Mouse (Mus musculus) left cerebral cortex, postnatal 4 days (tissue): ENCODE results near the gene P4ha2. TPM values are rescaled to one million over a fixed set of nuclear protein-coding genes. Genes with fewer than 3 reads are reported as not detected.

Experiments used
- DNase-seq: peaks from one replicate; pipeline ENCODE4 v3.0.0-alpha.2; 2022
- intact Hi-C: fragments of 180-260 bp; cut with DNase I; formaldehyde crosslinking; loops from one replicate; pipeline ENCODE4 v1.15.1; 2025
- total RNA-seq, 2 experiments: library from RNA; stranded (reverse); gene quantifications; 2 replicates each; pipeline ENCODE4 v1.2.3; 2021

The P4ha2 gene
- 10 to 100 TPM; 14.4 to 15.7 TPM for total RNA-seq

DNA sequence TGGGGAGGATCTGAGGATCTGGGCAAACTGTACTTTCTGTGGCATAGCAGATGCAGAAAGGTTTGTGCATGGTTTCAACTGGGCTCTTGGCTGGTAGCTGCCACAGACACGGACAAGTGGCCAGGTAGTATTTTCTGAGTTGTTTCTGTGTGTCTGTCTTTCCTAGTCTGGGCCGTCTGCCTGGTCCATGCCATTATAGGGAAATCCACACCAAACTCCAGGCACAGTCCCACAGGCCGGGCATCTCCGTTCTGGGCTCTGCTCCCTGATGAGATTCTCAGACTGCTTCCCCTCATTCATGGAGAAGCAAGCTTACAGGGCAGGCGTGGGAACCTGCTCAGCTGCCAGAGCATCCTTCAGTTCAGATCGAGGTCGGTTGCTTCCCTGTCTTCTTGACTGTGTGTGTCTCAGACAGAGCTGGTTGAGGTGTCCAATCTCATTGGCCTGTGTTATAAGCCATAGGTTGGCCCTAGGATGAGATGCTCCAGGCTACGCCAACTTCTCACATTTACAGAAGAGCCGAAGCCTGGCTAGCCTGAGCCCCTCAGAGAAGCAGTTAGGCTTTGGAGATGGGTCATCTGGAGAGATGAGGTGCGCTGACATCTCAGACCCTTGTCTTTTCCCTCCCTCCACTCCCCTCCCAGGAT lies at the start of gene P4ha2:
Gene P4ha2, plus strand, starts transcription at position 51 of the 647 bp plus-strand sequence.
- no peak for DNase-seq
- intact Hi-C loops = no loop called here

DNA sequence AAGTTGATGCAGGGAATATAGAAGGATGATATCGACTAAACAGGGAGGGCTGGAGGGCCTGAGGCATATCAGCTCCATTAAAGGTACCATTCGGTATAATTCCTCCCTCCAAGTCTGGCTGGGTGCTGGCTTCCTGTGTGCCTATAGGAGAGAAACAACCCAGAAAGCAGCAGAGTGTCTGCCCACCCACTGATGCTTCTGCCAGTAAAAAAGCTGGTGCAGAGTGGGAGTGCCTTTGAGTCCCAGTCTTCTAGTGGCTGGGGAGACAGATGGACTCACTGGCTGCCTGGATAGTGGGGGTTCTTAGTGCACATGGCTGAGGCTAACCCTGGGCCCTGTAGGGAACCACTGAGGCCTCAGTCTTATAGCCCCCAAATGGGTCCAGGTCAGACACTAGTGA lies 49.7 kb upstream of the P4ha2 start:
- intact Hi-C loops = loop anchor here (5.0 kb wide), 1 partner anchor 48 kb away; no protein-coding TSS in a partner anchor
- DNase-seq = no peak

DNA sequence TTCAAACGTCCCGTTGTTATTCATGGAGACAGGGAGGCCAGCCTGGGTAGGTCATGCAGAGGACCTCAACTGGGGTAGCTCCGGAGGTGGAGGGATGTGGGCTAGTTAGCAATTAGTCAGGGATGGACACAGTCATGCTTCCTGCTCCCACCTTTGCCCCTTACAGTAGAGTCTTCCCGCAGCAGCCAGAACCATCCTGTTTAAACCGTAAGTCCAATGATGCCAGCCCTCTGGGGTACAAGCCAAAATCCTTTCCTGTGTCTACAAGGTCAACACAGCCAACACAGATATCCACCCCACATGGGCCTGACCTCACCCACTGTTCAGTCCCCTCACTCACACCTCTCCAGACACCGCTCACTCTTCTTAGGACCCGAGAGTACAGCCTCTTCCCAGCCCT lies 48.7 kb upstream of the P4ha2 start:
- no peak for DNase-seq
- intact Hi-C loops = loop anchor here (5.0 kb wide), 1 partner anchor 49 kb away; no protein-coding TSS in a partner anchor

DNA sequence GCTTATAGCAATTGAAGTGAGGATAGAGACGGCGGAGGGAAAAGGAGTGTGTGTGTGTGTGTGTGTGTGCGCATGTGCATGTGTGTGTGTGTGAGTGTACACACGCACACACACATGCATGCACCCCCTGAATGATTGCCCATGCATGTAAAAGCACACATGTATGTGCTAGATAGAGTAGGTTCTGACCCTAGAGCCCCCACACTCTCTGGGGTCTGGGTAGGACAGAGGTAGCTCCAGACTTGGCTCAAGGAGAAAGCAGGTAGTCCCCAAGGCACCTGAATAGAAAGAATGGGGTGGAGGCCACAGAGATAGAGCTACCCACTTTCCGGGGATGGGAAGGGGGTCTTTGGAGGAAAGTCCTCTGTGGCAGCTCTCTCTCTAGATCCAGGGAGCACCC lies 47.8 kb upstream of the P4ha2 start:
- DNase-seq = no peak
- intact Hi-C loops = loop anchor here (5.0 kb wide), 1 partner anchor 50 kb away; no protein-coding TSS in a partner anchor

DNA sequence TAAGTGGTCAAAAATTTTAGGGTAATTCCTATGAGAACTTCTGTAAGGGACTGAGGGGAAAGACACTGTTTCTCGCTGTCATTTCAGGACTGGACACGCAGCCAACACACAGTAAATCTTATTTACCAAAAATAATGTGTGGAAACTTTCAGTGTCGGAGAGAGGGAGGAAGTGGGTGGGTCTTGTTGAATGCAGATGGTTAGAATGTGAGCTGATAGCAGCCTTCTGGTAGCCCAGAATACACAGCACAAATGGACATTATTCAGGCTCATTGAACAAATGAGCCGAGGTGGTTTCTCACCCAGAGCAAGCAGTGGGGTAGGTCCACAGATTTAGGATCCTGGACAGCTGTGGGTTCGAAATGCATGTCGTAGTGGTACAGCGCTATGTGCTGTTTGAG lies 46.8 kb upstream of the P4ha2 start:
- DNase-seq = no peak
- intact Hi-C loops = loop anchor here (5.0 kb wide), 1 partner anchor 51 kb away; no protein-coding TSS in a partner anchor

DNA sequence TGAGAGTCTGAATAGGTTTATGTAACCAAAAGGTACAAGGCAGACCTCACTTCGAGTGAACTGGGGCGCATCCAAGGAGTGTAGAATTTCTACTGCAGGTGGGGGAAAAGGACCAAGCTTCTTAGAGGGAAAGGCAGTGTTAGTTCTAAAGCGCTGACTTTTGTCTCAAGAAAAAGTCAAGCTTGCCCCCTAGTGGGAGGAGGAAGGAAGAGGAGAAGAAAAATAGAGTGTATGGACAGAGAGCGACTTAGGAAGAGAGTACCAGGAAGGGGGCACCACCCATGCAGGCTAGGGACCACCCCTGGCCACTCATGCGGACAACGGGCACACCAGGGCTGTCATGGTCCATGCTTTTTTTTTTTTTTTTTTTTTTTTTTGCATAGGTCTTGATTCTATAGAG lies 45.6 kb upstream of the P4ha2 start:
- intact Hi-C loops = loop anchor here (5.0 kb wide), 1 partner anchor 52 kb away; no protein-coding TSS in a partner anchor
- peak; percentile 35 for DNase-seq

DNA sequence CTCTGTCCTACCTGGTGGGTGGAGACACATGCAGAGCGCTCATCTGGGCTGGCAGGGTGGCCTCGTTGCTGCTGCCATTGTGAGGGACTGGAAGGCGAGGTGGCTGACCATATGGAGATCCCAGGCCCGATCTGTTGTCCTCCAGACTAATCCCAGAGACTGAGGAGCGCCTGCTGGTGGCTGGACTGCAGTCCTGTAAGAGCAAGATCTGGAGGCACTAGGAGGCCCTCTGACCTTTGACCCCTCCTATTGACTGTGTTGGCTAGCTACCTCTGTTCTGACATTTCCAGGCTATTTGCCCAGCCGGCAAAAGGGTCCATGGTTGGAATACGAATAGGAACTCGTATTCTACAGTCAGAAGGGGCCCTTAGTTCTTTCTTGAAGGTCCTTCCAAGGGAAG lies 43.8 kb upstream of the P4ha2 start:
- intact Hi-C loops = no loop called here
- DNase-seq = peak; percentile 66

DNA sequence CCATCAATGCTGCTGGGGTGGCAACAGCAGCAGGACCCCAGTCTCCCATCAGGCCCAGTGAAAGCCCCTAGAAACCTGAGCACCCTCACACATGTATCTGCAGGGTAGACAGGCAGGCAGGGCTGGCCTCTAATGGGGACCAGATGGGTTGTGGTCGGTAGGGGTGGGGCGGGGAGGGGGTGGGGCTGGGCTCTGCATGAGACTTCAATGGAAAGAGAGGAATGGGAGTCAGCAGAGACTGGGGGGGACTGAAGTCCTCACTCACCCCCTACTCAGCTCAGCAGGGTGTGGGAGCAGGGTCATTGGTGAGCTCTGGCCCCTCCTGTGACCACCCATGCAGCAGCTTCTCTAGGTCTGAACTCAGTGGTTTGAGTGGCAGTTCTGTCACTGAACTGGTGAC lies 42.5 kb upstream of the P4ha2 start:
- intact Hi-C loops = no loop called here
- DNase-seq = no peak

DNA sequence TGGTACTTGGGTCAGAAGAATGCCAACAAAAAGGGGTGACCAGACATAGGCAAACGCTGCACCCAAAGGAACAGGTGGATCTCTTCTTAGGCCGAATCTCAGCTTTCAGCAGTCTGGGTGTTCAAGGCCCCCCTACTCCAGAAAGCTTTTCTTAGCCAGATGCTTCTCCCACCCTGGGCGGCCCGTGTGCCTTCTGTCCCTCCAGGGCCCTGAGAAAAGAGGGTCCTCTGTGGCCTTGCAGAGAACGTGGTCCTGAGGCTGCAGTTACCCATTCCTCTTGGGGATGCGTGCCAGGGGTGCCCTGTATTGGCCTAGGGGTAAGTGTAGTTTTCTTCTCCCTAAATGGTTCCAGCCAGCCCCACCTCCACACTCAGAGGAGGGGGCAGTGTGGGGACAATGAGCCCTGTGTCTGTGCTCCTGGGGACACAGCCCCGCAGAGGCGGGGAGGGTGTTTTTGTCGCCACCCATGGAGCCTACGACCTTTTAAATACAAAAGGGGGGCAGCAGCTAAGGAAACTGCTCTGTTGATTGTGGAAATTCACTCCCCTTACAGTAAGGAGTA lies 41.8 kb upstream of the P4ha2 start:
- no peak for DNase-seq
- intact Hi-C loops = no loop called here

DNA sequence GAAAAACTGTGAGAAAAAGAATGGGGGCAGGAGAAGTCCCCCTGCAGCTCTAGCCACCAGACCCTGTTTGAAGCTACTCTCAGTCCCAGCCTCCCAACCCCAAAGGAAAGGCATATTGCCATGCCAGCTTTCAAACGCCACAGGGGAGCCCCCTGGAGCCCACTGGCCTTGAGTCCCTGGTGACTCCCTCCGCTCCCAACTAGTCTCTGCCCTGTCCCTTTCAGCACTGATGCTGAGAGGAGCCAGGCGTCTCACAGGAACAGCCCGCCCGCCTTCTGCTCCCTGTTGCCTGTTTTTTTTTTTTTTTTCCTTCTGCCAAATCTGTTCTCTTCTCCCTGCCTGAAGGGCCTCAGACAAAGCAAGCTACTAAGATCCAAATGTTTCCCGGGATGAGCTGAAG lies 41.3 kb upstream of the P4ha2 start:
- intact Hi-C loops = no loop called here
- peak; percentile 64 for DNase-seq

DNA sequence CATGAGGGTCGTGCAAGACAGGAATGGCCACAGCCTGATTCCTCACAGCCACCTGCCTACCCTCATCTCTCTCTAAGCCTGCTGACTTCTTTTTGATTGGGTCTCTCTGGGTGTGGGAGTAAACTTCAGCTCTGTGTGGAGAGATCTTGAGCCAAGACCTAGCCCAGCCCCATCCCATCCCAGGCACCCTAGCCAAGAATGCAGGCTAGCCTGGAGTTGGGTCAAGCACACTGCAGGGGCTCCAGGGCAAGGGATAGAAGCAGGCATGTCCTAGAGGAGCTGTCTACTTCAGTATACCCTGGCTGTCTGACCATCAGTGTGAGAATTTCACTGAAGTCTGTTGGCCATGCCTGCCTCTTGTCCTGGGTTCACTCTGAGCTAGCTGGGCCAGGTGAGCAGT lies 40.4 kb upstream of the P4ha2 start:
- no peak for DNase-seq
- intact Hi-C loops = no loop called here

DNA sequence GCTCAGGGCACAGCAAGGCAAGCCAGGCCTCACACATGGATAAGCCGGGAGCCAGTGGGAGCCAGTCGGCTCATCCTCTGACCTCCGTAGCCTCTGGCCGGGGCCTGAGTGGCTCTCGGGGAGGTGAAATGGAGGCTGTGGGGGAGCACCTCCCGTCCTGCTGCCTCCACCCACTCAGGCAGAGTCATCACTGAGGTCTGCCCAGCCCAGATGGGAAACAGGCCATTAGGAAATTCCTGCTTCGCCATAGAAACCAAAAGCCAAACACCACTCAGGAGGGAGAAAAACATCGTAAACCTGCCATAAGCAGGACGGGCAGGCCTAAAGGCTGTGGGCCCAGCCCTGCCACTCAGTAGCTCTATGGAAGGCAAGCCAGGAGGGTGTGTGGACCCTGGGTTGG lies 39.6 kb upstream of the P4ha2 start:
- DNase-seq = no peak
- intact Hi-C loops = loop anchor here (10.0 kb wide), 1 partner anchor 126 kb away; no protein-coding TSS in a partner anchor

DNA sequence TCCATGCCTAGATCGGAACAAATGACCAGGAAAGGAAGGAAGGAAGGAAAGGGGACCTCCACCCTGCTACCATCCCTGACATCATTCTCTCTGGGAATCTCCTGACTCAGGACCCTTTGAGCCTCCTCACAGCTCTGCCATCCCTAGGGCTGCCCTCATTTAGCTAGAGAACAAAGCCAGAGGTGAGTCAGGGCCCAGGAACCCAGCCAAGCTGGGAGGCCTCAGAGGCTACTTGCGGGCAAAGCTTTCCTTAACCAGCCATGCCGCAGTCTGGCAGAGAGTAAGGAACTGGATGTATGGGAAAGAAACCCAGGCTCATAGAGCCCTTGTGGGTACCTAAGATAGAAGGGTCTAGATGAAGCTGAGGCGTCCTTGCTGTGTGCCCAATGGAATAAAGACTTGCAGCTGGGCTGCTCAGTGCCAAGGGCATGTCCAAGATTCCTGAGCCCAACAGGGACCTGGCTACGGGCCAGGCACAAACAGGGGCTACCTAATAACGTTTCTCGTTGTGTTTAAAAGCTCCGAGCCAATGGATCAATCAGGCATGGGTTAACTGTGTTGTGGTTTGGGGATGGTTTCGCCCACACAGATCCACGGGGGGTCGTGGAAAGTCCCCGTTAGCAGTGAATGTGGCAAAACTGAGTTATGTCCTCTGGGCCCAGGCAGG lies 37.7 kb upstream of the P4ha2 start:
- peak; percentile 60 for DNase-seq
- intact Hi-C loops = loop anchor here (10.0 kb wide), 1 partner anchor 127 kb away; no protein-coding TSS in a partner anchor

DNA sequence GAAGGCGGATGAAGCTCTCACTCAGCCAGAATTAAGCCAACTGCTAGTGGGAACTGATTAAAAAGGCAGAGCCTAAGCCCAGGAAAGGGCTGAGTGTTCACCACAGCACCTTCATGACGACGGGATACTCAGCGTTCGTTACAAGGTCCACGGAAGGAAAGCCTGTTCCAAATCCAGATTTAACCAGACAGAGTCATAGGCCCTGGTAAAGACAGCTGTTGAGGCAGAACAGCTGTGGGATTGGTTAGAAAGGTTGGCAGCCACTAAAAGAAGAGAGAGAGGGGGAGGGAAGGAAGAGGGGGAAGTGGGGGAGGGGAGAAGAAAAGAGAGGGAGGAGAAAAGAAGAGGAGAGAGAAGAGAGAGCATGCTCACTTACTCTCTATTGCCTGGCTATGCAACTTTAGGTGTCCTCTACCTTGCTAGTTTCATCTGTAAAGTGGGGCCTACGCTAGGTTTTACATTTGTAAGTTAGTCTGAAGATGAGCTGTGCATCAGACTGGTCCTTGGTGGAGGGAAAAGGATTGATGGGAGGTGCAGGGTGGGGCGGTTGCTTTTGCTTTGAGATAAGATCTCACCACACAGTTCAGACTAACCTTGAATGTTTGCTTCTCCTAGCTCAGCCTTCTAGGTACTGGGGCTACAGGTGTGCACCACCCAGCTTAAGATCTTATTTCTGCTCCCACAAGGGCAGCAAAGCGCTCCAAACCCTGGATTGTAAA lies 37.0 kb upstream of the P4ha2 start:
- no peak for DNase-seq
- intact Hi-C loops = loop anchor here (10.0 kb wide), 1 partner anchor 128 kb away; no protein-coding TSS in a partner anchor

DNA sequence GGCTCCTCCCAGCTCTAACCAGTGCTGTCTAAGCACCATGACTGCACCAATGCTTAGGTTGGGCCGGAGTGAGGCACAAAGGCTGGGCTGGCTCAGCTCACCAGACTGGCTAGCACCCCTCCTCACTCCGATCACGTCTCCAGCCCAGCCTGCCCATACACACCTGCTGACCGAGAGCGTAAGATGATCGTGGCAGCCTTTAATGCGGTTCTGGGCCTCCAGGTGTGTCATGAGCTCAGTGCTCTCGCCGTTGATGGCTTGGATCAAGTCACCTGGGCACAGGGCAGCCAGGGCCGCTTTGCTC lies 36.5 kb upstream of the P4ha2 start:
- no peak for DNase-seq

DNA sequence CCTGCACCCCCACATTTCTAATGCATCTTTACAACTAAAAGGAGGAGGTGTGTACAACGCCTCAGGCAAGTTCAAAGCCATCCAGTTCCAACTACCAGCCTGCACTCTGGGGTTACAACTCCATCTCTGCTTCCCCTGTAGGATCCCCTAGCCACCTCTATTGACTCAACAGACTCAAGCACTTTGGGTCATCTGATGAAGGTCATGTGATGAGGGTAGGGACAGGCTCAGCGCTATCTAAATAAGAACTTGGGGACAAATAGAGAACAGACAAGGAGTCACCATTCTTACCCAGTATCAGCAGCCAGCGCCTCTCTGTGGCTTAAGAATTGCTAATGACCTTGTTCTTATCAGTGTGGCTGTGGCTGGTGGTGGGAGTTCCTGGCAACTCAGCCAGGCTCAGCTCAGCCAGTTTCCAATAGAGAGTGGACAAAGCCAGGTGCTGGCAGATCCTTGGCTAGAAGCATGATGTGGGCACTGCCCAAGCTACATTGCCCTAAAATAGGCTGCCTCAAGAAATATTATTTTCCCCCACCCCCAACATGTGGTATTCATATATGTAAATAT lies 35.4 kb upstream of the P4ha2 start:
- intact Hi-C loops = loop anchor here (10.0 kb wide), 1 partner anchor 130 kb away; no protein-coding TSS in a partner anchor
- DNase-seq = no peak

More for the DNA sequence above, 36.5 kb upstream of the P4ha2 start:
- intact Hi-C loops = loop anchor here (10.0 kb wide), 1 partner anchor 129 kb away; no protein-coding TSS in a partner anchor

DNA sequence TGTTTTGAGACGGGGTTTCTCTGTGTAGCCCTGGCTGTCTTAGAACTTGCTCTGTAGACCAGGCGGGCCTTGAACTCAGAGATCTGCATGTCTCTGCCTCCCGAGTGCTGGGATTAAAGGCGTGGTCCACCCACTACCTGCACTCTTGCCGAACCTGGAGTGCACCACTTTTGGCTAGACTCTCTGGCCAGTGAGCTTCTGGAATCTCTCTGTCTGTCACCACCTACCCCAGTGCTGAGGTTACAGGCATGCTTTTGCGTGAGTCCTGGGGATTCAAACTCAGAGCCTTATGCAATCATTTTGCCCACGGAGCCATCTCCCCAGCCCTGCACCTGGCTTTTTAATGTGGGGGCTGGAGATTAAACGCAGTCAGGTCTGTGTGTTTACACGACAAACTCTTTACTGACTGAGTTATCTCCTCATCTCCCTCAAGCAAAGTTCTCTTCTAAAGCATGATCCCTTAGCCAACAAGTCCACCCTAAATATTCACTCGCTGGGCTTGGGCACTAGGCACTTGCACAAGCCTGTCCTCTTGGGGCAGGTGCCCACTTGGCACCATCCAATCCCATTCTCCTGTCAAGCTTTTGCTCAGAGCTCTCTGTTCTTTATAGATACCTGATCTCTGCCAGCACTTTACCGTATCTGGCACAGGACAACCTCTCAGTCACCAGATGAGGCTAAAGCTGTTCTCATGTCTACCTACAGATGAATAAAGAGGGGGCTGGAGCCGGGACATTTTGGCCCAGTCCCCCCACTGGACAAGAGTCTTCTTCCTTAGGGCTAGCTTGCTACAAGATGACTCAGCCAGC lies 34.6 kb upstream of the P4ha2 start:
- no peak for DNase-seq
- intact Hi-C loops = loop anchor here (10.0 kb wide), 1 partner anchor 131 kb away; no protein-coding TSS in a partner anchor

DNA sequence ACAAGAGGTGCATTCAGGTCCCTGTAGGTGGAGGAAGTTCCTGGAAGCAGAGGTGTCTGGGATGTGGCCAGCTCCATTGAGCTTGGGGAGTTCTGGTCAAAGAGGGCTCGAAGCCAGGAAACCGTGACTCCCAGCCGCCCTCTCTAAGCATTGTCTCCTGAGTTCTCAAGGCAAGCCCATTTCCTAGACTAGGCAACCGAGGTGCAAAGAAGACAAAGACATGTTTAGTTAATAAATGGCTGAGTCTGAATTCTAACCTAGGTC lies 34.0 kb upstream of the P4ha2 start:
- DNase-seq = no peak
- intact Hi-C loops = loop anchor here (10.0 kb wide), 1 partner anchor 131 kb away; no protein-coding TSS in a partner anchor

DNA sequence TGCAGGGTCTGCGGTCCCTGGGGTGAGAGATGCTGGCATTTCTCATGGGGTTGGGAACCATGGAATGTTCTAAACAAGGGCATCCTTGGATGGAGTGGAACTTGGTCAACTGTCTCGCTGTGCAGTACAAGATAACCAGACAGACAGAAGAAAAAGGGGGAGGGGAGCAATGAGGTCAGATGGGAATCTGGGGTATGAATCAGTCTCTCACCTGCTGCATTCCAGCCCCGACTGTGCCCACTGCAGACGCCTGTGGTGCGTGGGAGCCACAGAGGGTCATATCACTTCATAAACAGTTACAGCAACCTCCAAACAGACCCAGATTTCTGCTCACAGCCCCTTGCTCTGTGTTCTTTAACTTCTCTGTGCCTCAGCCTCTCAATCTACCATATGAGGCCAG lies 33.5 kb upstream of the P4ha2 start:
- intact Hi-C loops = loop anchor here (10.0 kb wide), 1 partner anchor 132 kb away; no protein-coding TSS in a partner anchor
- no peak for DNase-seq
